Mouse (Mus musculus) forebrain, embryonic 10.5 days (tissue): ENCODE measurements around the gene Snx1. TPM values are rescaled to one million over a fixed set of nuclear protein-coding genes. Genes with fewer than 3 reads are reported as not detected.

ENCODE experiments used
- DNase-seq: peaks from one replicate; pipeline ENCODE4 v3.0.0-alpha.2; 2017; ENCODE audit warnings: low spot score; ENCODE audit errors: extremely low spot score
- H3K27ac ChIP-seq: fragments of 300-500 bp; sonication (generic); 2 replicates; pipeline ENCODE4 v1.5.1; 2016; ENCODE audit warnings: mild to moderate bottlenecking
- H3K27me3 ChIP-seq: fragments of 300-500 bp; sonication (generic); 2 replicates; pipeline ENCODE4 v1.6.1; 2016; ENCODE audit warnings: mild to moderate bottlenecking; ENCODE audit not compliant: poor library complexity, severe bottlenecking
- H3K36me3 ChIP-seq: fragments of 300-500 bp; sonication (generic); replicated peaks from 2 replicates; pipeline ENCODE4 v1.6.1; 2016; ENCODE audit warnings: mild to moderate bottlenecking, moderate library complexity
- H3K4me1 ChIP-seq: fragments of 300-500 bp; sonication (generic); 2 replicates; pipeline ENCODE4 v1.6.1; 2016
- H3K4me3 ChIP-seq: fragments of 300-500 bp; sonication (generic); 2 replicates; pipeline ENCODE4 v1.5.1; 2016; ENCODE audit warnings: mild to moderate bottlenecking, moderate library complexity
- H3K9me3 ChIP-seq: fragments of 300-500 bp; sonication (generic); 2 replicates; pipeline ENCODE4 v1.6.1; 2016; ENCODE audit warnings: mild to moderate bottlenecking, moderate library complexity
- WGBS: fragments of 180-500 bp; shearing (Covaris S2); methylation state at CpG from one replicate; pipeline ENCODE4 v1.1.7; 2016; 5-methylcytosine and 5-hydroxymethylcytosine counted together
- polyA plus RNA-seq: library from polyadenylated mRNA; unstranded; fragments of >200 nt; fragmentation: Nextera tagmentation; extraction: Ambion mirVana; gene quantifications from 2 replicates; pipeline ENCODE4 v1.2.1, GENCODE M21; 2016

Snx1 gene
- polyA plus RNA-seq, 1 experiment from 2014 or later, result 136 TPM

DNA sequence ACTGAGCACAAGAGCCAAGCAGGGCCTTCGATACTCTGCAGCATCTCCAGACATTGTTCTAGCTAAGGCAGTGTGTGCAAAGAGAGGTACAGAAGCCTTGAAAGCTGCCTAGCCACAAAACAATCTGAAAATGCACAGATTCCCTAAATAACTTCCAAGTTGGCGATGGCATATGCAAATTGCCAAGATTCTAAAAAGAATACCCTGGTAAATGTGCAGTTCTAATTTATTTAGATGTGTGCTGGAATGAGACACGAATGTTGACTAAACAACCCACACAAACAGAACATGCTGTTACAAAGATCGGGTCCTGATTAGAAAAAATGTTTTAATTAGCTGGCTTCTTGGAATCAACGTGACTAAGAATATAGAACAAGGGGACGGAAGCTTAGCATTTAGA, 23.7 kb downstream of the Snx1 start:
- H3K27me3 ChIP-seq, result no peaks in the 10 kb centered on the region
- no peak overlapping the region for H3K4me3 ChIP-seq
- H3K9me3 ChIP-seq, result no peaks in the 10 kb centered on the region
- WGBS, result 83% methylated on average over 6 of the region's 6 CpGs
- DNase-seq, result no peak
- H3K4me1 ChIP-seq, result peaks cover 3% of the 10 kb centered on the region; the same call in 1 of the 2 replicates
- H3K36me3 ChIP-seq, result peaks cover 96% of the 10 kb centered on the region
- H3K27ac ChIP-seq, result no peak overlapping the region

DNA sequence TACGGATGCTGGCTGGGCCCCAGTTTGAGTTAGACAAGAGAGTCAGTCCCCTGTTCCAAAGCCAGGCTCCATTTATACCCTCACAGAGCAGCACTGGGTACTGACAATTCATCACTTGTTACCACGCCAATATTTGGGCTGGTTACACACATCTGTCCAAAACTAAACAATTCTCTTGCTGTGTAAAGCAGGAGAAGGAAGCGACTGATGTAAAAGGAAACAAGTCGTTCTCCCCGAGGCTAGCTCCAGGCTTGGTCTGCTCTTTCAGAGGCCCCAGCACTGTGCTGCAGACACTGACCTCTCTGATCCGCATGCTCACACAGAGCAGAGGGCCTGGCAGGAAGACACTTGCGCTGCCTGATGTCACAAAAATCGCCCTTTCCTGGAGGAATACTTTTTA, 24.8 kb downstream of the Snx1 start:
- Histone ChIP-seq H3K4me3 (no peak overlapping the region), H3K36me3 (peaks cover 96% of the 10 kb centered on the region), H3K9me3 (no peaks in the 10 kb centered on the region), H3K27ac (no peak overlapping the region), H3K27me3 (no peaks in the 10 kb centered on the region), H3K4me1 (peaks cover 3% of the 10 kb centered on the region; the same call in 1 of the 2 replicates)
- 74% methylated on average over 8 of the region's 8 CpGs for WGBS
- no peak for DNase-seq

- Histone ChIP-seq H3K4me1 (peaks cover 18% of the 10 kb centered on the region), H3K27ac (peak overlapping the region; percentile 5; the same call in 1 of the 2 replicates), H3K36me3 (peaks cover 100% of the 10 kb centered on the region), H3K9me3 (no peaks in the 10 kb centered on the region), H3K4me3 (no peak overlapping the region), H3K27me3 (no peaks in the 10 kb centered on the region)
- WGBS, result 78% methylated on average over 2 of the region's 2 CpGs
- DNase-seq, result no peak
Measured at GRCm38 (mm10) chr9:66092664-66093063, 33.7 kb downstream of the Snx1 start.

DNA sequence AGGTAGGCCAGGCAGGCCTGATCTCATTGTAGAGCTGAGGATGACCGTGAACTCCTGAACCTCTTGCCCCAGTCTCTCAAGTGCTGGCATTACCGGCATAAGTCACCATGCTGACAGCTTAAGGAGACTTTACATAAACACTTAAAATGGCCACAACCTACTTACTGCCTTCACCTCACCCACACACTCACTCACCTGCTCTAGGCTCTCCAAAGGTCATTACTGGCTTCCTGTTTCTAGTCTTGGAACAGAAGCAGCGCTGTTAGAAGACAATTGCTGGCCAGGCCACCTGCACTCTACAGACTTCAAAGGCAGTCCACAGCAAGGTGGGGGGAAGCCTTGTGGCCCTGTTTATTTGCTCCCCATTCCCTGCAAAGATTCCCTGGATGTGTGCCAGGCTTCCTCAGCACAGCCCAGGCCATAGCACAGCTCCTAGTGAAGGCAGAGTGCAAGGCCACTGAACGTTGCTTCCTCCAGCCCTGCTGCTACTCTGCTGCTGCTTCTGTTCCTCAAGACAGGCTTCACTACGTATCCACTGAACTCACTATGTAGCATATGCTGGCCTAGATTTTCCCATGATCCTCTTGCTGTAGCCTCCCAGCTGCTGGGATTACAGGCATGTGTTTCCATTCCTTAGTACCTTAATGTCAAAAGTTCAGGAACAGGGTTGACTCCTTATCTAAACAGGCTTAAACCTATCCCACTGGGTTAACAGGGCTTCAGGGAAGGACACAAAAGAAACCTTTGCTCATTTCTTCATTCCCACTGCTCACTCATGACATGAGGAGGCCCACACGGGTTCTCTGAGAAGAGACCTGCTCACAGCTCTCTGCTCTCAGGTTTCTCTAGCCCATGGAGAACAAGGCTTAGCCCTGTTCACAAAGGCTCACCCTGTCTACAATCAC, 34.8 kb downstream of the Snx1 start:
- H3K27ac ChIP-seq, result peak overlapping the region; percentile 27; the same call in 1 of the 2 replicates
- WGBS, result 88% methylated on average over 6 of the region's 6 CpGs
- H3K9me3 ChIP-seq, result no peaks in the 10 kb centered on the region
- H3K36me3 ChIP-seq, result peaks cover 100% of the 10 kb centered on the region
- no peak for DNase-seq
- H3K4me3 ChIP-seq, result no peak overlapping the region
- peaks cover 18% of the 10 kb centered on the region for H3K4me1 ChIP-seq
- no peaks in the 10 kb centered on the region for H3K27me3 ChIP-seq

- Histone ChIP-seq H3K36me3 (peaks cover 100% of the 10 kb centered on the region), H3K27ac (no peak overlapping the region), H3K4me1 (peaks cover 18% of the 10 kb centered on the region), H3K9me3 (no peaks in the 10 kb centered on the region), H3K27me3 (no peaks in the 10 kb centered on the region), H3K4me3 (no peak overlapping the region)
- no peak for DNase-seq
- WGBS, result 94% methylated on average over 13 of the region's 13 CpGs
Measured at GRCm38 (mm10) chr9:66090593-66091244, 35.7 kb downstream of the Snx1 start.

- no peaks in the 10 kb centered on the region for H3K27me3 ChIP-seq
- peak; percentile 47 for DNase-seq
- H3K4me1 ChIP-seq, result peaks cover 22% of the 10 kb centered on the region
- no peak overlapping the region for H3K4me3 ChIP-seq
- H3K27ac ChIP-seq, result no peak overlapping the region
- H3K9me3 ChIP-seq, result no peaks in the 10 kb centered on the region
- WGBS, result 64% methylated on average over 4 of the region's 4 CpGs
- peaks cover 82% of the 10 kb centered on the region for H3K36me3 ChIP-seq
Measured at GRCm38 (mm10) chr9:66088411-66088810, 38.0 kb downstream of the Snx1 start.

GRCm38 (mm10) chr9:66087062-66087461, 39.3 kb downstream of the Snx1 start:
- peaks cover 68% of the 10 kb centered on the region for H3K36me3 ChIP-seq
- H3K27ac ChIP-seq, result no peak overlapping the region
- H3K4me1 ChIP-seq, result peaks cover 15% of the 10 kb centered on the region
- H3K4me3 ChIP-seq, result no peak overlapping the region
- H3K9me3 ChIP-seq, result no peaks in the 10 kb centered on the region
- WGBS, result 97% methylated on average over 7 of the region's 7 CpGs
- no peaks in the 10 kb centered on the region for H3K27me3 ChIP-seq
- DNase-seq, result no peak

- Histone ChIP-seq H3K9me3 (no peaks in the 10 kb centered on the region), H3K27me3 (no peaks in the 10 kb centered on the region), H3K27ac (no peak overlapping the region), H3K4me3 (no peak overlapping the region), H3K36me3 (peaks cover 39% of the 10 kb centered on the region), H3K4me1 (peaks cover 14% of the 10 kb centered on the region)
- DNase-seq, result no peak
- WGBS, result 91% methylated on average over 3 of the region's 3 CpGs
Measured at GRCm38 (mm10) chr9:66084171-66084570, 42.2 kb downstream of the Snx1 start.

- H3K4me3 ChIP-seq, result no peak overlapping the region
- 94% methylated on average over 4 of the region's 4 CpGs for WGBS
Measured at GRCm38 (mm10) chr9:66081999-66082398, 44.4 kb downstream of the Snx1 start.

DNA sequence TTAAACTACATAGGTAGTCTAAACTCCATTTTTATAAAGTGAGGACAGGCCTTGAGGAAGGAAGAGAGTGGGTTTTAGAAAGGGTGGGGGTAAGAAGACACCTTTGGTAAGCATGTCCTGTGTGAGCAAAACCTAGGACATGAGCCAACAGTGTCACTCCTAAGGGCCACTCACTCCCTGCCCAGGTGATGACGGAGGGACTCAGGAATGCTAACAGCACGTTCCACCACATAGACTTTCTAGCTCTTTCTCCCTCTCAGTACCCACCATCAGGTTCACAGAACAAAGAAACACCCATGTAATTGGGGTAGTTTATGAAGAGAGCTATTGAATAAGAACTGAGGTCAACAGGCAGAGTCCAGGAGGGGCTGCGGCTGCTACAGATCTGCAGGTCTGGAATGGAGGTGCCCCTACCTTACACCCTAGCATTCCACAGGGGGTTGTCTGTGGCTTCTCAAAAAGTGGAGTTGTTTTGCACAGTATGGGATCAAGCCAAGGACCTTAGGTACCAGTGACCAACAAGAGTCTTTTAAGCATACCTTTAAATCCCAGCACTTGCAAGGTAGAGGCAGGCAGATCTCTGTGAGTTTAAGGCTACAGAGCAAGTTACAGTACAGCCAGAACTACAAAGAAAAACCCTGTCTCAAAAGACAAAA, 45.5 kb downstream of the Snx1 start:
- H3K27me3 ChIP-seq, result 0 out of 2 replicates have a peak, but pooled peaks cover 5% of the 10 kb centered on the region
- peaks cover 7% of the 10 kb centered on the region for H3K36me3 ChIP-seq
- no peak overlapping the region for H3K4me3 ChIP-seq
- WGBS, result 89% methylated on average over 3 of the region's 3 CpGs
- DNase-seq, result no peak
- H3K9me3 ChIP-seq, result no peaks in the 10 kb centered on the region
- no peak overlapping the region for H3K27ac ChIP-seq
- peaks cover 12% of the 10 kb centered on the region for H3K4me1 ChIP-seq

More at GRCm38 (mm10) chr9:66081999-66082398, 44.4 kb downstream of the Snx1 start:
- peaks cover 12% of the 10 kb centered on the region for H3K4me1 ChIP-seq
- H3K27me3 ChIP-seq, result 0 out of 2 replicates have a peak, but pooled peaks cover 5% of the 10 kb centered on the region
- H3K27ac ChIP-seq, result no peak overlapping the region
- no peak for DNase-seq
- no peaks in the 10 kb centered on the region for H3K9me3 ChIP-seq
- H3K36me3 ChIP-seq, result peaks cover 17% of the 10 kb centered on the region

DNA sequence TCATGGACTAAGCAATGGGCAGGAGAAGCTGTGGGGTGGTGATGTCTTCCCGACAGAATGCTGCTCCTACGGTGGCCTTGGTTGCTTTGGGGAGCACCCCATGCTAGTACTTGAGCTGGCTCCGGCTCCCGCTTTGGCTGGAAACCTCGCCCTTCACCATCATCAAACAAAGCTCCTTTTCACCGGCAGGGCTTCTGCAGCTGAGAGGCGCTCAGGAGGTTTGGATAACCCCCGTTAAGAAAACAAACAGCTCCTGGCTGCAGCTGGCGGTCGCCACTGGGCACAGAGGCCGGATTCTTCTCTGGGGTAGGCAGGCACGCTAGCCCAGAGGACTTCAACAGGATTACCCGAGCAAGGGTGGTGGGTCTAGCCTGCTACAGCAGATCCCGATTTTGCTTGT, 47.9 kb downstream of the Snx1 start:
- peaks cover 8% of the 10 kb centered on the region for H3K4me1 ChIP-seq
- 0 out of 2 replicates have a peak, but pooled peaks cover 5% of the 10 kb centered on the region for H3K27me3 ChIP-seq
- peak overlapping the region; percentile 16 for H3K4me3 ChIP-seq
- peaks cover 7% of the 10 kb centered on the region; the same call in 1 of the 2 replicates for H3K9me3 ChIP-seq
- peak overlapping the region; percentile 76 for H3K27ac ChIP-seq
- peak; percentile 42 for DNase-seq
- 14% methylated on average over 14 of the region's 14 CpGs for WGBS
- H3K36me3 ChIP-seq, result no peaks in the 10 kb centered on the region

DNA sequence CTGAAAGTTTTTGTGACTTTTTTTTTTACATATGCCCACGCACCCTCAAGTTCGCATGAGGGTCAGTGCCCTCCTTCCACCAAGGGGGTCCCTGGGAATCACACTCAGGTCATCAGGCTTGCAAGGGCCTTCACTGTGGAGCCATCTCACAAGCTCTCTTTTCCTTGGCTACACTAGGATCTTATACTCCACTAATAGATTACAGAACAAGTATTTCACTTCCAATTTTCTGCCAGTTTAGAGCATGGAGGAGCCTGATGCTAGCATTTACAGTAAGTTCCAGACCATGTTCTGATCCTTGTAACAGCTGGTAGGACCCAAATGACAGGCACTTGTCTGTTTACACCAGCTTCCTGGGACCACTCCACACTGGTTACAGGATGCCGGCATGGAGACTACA, 48.3 kb downstream of the Snx1 start:
- H3K27me3 ChIP-seq, result 0 out of 2 replicates have a peak, but pooled peaks cover 5% of the 10 kb centered on the region

More for the DNA sequence above, 48.3 kb downstream of the Snx1 start:
- DNase-seq, result no peak
- WGBS, result 76% methylated on average over 3 of the region's 3 CpGs
- peak overlapping the region; percentile 76 for H3K27ac ChIP-seq
- H3K36me3 ChIP-seq, result no peaks in the 10 kb centered on the region
- peaks cover 8% of the 10 kb centered on the region for H3K4me1 ChIP-seq
- H3K4me3 ChIP-seq, result peak overlapping the region; percentile 16
- peaks cover 7% of the 10 kb centered on the region; the same call in 1 of the 2 replicates for H3K9me3 ChIP-seq
